Mouse (Mus musculus): ENCODE data around the gene Cntnap5a. TPM values are rescaled to one million over a fixed set of nuclear protein-coding genes. Genes with fewer than 3 reads are reported as not detected.

The Cntnap5a gene
- total and polyA plus RNA-seq, 2 experiments from 2014 or later, result 2.8 to 17.2 TPM

- no peak overlapping the region for H3K27ac ChIP-seq
- no peak overlapping the region for H3K4me2 ChIP-seq (ENCODE audit: low read depth, low read length)
- ATAC-seq (no peak), DNase-seq (ENCODE audit: low spot score) (peak; percentile 37)
- H3K4me1 ChIP-seq (ENCODE audit: insufficient read depth, low read length), result no peaks in the 10 kb centered on the region
- no peaks in the 10 kb centered on the region for H3K9me3 ChIP-seq (ENCODE audit: low read length)
- no peak overlapping the region for H3K9ac ChIP-seq (replicated peaks; ENCODE audit: low read length)
- TF ChIP-seq CTCF (IDR thresholded peaks at IDR 0.05; ENCODE audit: low read depth), result peak; percentile 57
- H3K36me3 ChIP-seq (ENCODE audit: insufficient read depth, low read length), result no peaks in the 10 kb centered on the region
- H3K27me3 ChIP-seq (ENCODE audit: insufficient read depth, low read length), result no peaks in the 10 kb centered on the region
- H3K4me3 ChIP-seq (ENCODE audit: low read length), result no peak overlapping the region
These were observed 628.7 kb downstream of the Cntnap5a start for GRCm38 (mm10) chr1:116313269-116313668.

- Histone ChIP-seq H3K27me3 (ENCODE audit: insufficient read depth, low read length) (no peaks in the 10 kb centered on the region), H3K4me1 (ENCODE audit: insufficient read depth, low read length) (no peaks in the 10 kb centered on the region), H3K4me3 (ENCODE audit: low read length) (no peak overlapping the region), H3K9me3 (ENCODE audit: low read length) (no peaks in the 10 kb centered on the region), H3K9ac (replicated peaks; ENCODE audit: low read length) (no peak overlapping the region), H3K4me2 (ENCODE audit: low read depth, low read length) (no peak overlapping the region), H3K27ac (no peak overlapping the region), H3K36me3 (ENCODE audit: insufficient read depth, low read length) (no peaks in the 10 kb centered on the region)
- DNase-seq (ENCODE audit: low spot score) (no peak), ATAC-seq (no peak)
- TF ChIP-seq CTCF (IDR thresholded peaks at IDR 0.05; ENCODE audit: low read depth), result no peak
These were observed 639.9 kb downstream of the Cntnap5a start for GRCm38 (mm10) chr1:116324505-116324904.

- no peak for TF ChIP-seq CTCF (IDR thresholded peaks at IDR 0.05; ENCODE audit: low read depth)
- DNase-seq (ENCODE audit: low spot score), result no peak
- no peak for ATAC-seq
- Histone ChIP-seq H3K27ac (no peak overlapping the region), H3K9me3 (ENCODE audit: low read length) (no peaks in the 10 kb centered on the region), H3K9ac (replicated peaks; ENCODE audit: low read length) (no peak overlapping the region), H3K27me3 (ENCODE audit: insufficient read depth, low read length) (no peaks in the 10 kb centered on the region), H3K4me3 (ENCODE audit: low read length) (no peak overlapping the region), H3K4me1 (ENCODE audit: insufficient read depth, low read length) (no peaks in the 10 kb centered on the region), H3K36me3 (ENCODE audit: insufficient read depth, low read length) (no peaks in the 10 kb centered on the region), H3K4me2 (ENCODE audit: low read depth, low read length) (no peak overlapping the region)
These were observed 669.1 kb downstream of the Cntnap5a start for GRCm38 (mm10) chr1:116353669-116354068.

- Histone ChIP-seq H3K27me3 (ENCODE audit: insufficient read depth, low read length) (no peaks in the 10 kb centered on the region), H3K4me2 (ENCODE audit: low read depth, low read length) (no peak overlapping the region), H3K9ac (replicated peaks; ENCODE audit: low read length) (no peak overlapping the region), H3K36me3 (ENCODE audit: insufficient read depth, low read length) (no peaks in the 10 kb centered on the region), H3K27ac (no peak overlapping the region), H3K9me3 (ENCODE audit: low read length) (no peaks in the 10 kb centered on the region), H3K4me1 (ENCODE audit: insufficient read depth, low read length) (0 out of 2 replicates have a peak, but pooled peaks cover 3% of the 10 kb centered on the region), H3K4me3 (ENCODE audit: low read length) (no peak overlapping the region)
- WGBS, result 34% methylated on average over 2 of the region's 2 CpGs
- TF ChIP-seq CTCF (IDR thresholded peaks at IDR 0.05; ENCODE audit: low read depth), result no peak
- DNase-seq (ENCODE audit: low spot score) (no peak), ATAC-seq (no peak)
These were observed 681.0 kb downstream of the Cntnap5a start for GRCm38 (mm10) chr1:116365606-116366005.

- WGBS, result 24% methylated on average over 2 of the region's 2 CpGs
- no peak for ATAC-seq
- no peaks in the 10 kb centered on the region for H3K27me3 ChIP-seq (ENCODE audit: insufficient read depth, low read length)
- 0 out of 2 replicates have a peak, but pooled peaks cover 3% of the 10 kb centered on the region for H3K4me1 ChIP-seq (ENCODE audit: insufficient read depth, low read length)
- H3K36me3 ChIP-seq (ENCODE audit: insufficient read depth, low read length), result no peaks in the 10 kb centered on the region
- no peak for TF ChIP-seq CTCF (IDR thresholded peaks at IDR 0.05; ENCODE audit: low read depth)
- no peak overlapping the region for H3K27ac ChIP-seq
- no peaks in the 10 kb centered on the region for H3K9me3 ChIP-seq (ENCODE audit: low read length)
- no peak overlapping the region for H3K4me2 ChIP-seq (ENCODE audit: low read depth, low read length)
- no peak overlapping the region for H3K9ac ChIP-seq (replicated peaks; ENCODE audit: low read length)
- no peak overlapping the region for H3K4me3 ChIP-seq (ENCODE audit: low read length)
- no peak for DNase-seq (ENCODE audit: low spot score)
These were observed 681.6 kb downstream of the Cntnap5a start for GRCm38 (mm10) chr1:116366171-116366570.

- no peak overlapping the region for H3K27ac ChIP-seq
- no peaks in the 10 kb centered on the region for H3K9me3 ChIP-seq (ENCODE audit: low read length)
- no peak for TF ChIP-seq CTCF (IDR thresholded peaks at IDR 0.05; ENCODE audit: low read depth)
- H3K27me3 ChIP-seq (ENCODE audit: insufficient read depth, low read length), result no peaks in the 10 kb centered on the region
- DNase-seq (ENCODE audit: low spot score) (peak; percentile 9), ATAC-seq (no peak)
- 0 out of 2 replicates have a peak, but pooled peaks cover 3% of the 10 kb centered on the region for H3K4me1 ChIP-seq (ENCODE audit: insufficient read depth, low read length)
- H3K4me3 ChIP-seq (ENCODE audit: low read length), result no peak overlapping the region
- H3K9ac ChIP-seq (replicated peaks; ENCODE audit: low read length), result no peak overlapping the region
- H3K36me3 ChIP-seq (ENCODE audit: insufficient read depth, low read length), result no peaks in the 10 kb centered on the region
- H3K4me2 ChIP-seq (ENCODE audit: low read depth, low read length), result no peak overlapping the region
These were observed 682.2 kb downstream of the Cntnap5a start for GRCm38 (mm10) chr1:116366806-116367205.

GRCm38 (mm10) chr1:116367572-116367971, 683.0 kb downstream of the Cntnap5a start:
- no peak overlapping the region for H3K27ac ChIP-seq
- no peaks in the 10 kb centered on the region for H3K27me3 ChIP-seq (ENCODE audit: insufficient read depth, low read length)
- 0 out of 2 replicates have a peak, but pooled peaks cover 3% of the 10 kb centered on the region for H3K4me1 ChIP-seq (ENCODE audit: insufficient read depth, low read length)
- H3K36me3 ChIP-seq (ENCODE audit: insufficient read depth, low read length), result no peaks in the 10 kb centered on the region
- no peak overlapping the region for H3K4me3 ChIP-seq (ENCODE audit: low read length)
- WGBS, result 26% methylated on average over 7 of the region's 7 CpGs
- DNase-seq (ENCODE audit: low spot score), result no peak
- no peaks in the 10 kb centered on the region for H3K9me3 ChIP-seq (ENCODE audit: low read length)
- no peak for TF ChIP-seq CTCF (IDR thresholded peaks at IDR 0.05; ENCODE audit: low read depth)
- no peak for ATAC-seq
- H3K9ac ChIP-seq (replicated peaks; ENCODE audit: low read length), result no peak overlapping the region
- no peak overlapping the region for H3K4me2 ChIP-seq (ENCODE audit: low read depth, low read length)
